Mouse (Mus musculus) neural tube, embryonic 12.5 days (tissue): ENCODE results near the gene Tlr9. TPM values are rescaled to one million over a fixed set of nuclear protein-coding genes. Genes with fewer than 3 reads are reported as not detected.

Experiments used
- ATAC-seq: fragments of 200-750 bp; cut with Nextera tagmentation; 2 replicates; pipeline ENCODE4 v1.8.0; 2017; ENCODE audit warnings: low read depth, mild to moderate bottlenecking, moderate TSS enrichment, moderate library complexity; ENCODE audit not compliant: low FRiP score
- H3K27ac ChIP-seq: fragments of 300-500 bp; sonication (generic); 2 replicates; pipeline ENCODE4 v1.5.1; 2016
- H3K27me3 ChIP-seq: fragments of 300-500 bp; sonication (generic); replicated peaks from 2 replicates; pipeline ENCODE4 v1.6.1; 2016; ENCODE audit warnings: mild to moderate bottlenecking
- H3K36me3 ChIP-seq: fragments of 300-500 bp; sonication (generic); 2 replicates; pipeline ENCODE4 v1.6.1; 2016; ENCODE audit warnings: mild to moderate bottlenecking
- H3K4me1 ChIP-seq: fragments of 300-500 bp; sonication (generic); 2 replicates; pipeline ENCODE4 v1.6.1; 2016
- H3K4me2 ChIP-seq: fragments of 300-500 bp; sonication (generic); replicated peaks from 2 replicates; pipeline ENCODE4 v1.6.1; 2016; ENCODE audit warnings: mild to moderate bottlenecking
- H3K4me3 ChIP-seq: fragments of 300-500 bp; sonication (generic); 2 replicates; pipeline ENCODE4 v1.5.1; 2016
- H3K9ac ChIP-seq: fragments of 300-500 bp; sonication (generic); 2 replicates; pipeline ENCODE4 v1.6.1; 2016; ENCODE audit warnings: mild to moderate bottlenecking
- H3K9me3 ChIP-seq: fragments of 300-500 bp; sonication (generic); 2 replicates; pipeline ENCODE4 v1.6.1; 2016; ENCODE audit warnings: mild to moderate bottlenecking
- WGBS: fragments of 180-500 bp; shearing (Covaris S2); methylation state at CpG from one replicate; pipeline ENCODE4 v1.1.7; 2016; 5-methylcytosine and 5-hydroxymethylcytosine counted together
- polyA plus RNA-seq: library from polyadenylated mRNA; unstranded; fragments of >200 nt; fragmentation: Nextera tagmentation; extraction: Ambion mirVana; gene quantifications from 2 replicates; pipeline ENCODE4 v1.2.1, GENCODE M21; 2016

The Tlr9 gene
- polyA plus RNA-seq = 0.05 TPM in 1 of 2 replicates, not detected in the other

DNA sequence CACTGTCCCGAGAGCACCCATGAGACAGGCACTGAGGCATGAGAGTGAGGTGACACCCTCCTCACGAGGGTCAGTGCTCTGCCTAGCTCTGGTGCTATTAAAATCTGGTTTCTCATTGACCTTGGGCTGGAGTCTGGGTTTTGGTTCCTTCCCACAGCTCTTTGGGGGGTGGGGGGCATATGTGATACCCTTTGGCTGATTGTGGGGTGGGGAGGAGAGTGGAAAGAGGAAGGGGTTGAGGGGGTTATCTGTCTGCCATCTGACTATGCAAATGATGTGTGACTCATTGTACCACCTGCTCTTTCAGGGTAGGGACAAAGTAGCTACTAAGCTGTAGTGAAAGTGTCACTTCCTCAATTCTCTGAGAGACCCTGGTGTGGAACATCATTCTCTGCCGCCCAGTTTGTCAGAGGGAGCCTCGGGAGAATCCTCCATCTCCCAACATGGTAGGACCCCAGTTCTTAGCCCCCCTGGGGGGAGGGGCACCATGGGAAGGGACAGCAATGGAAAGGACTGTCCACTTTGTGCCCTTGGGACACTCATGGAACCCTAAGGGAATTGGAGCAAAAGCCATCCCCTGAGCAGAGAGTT is at the start of gene Tlr9:
Tlr9 (plus strand) TSS at position 338 of the 591 bp plus-strand sequence.
- no peak for ATAC-seq
- H3K4me3 ChIP-seq = no peak within 1 kb of the TSS
- no peak within 1 kb of the TSS for H3K4me2 ChIP-seq
- H3K9ac ChIP-seq = no peak within 1 kb of the TSS
- WGBS = 71% methylated on average over 4 of the region's 4 CpGs
- no peaks in the 10 kb centered on the region for H3K36me3 ChIP-seq
- peaks cover 10% of the 10 kb centered on the region; the same call in 1 of the 2 replicates for H3K4me1 ChIP-seq
- no peaks in the 10 kb centered on the region for H3K9me3 ChIP-seq
- H3K27ac ChIP-seq = no peak within 1 kb of the TSS
- H3K27me3 ChIP-seq = peaks cover 9% of the 10 kb centered on the region; the same call in 1 of the 2 replicates

DNA sequence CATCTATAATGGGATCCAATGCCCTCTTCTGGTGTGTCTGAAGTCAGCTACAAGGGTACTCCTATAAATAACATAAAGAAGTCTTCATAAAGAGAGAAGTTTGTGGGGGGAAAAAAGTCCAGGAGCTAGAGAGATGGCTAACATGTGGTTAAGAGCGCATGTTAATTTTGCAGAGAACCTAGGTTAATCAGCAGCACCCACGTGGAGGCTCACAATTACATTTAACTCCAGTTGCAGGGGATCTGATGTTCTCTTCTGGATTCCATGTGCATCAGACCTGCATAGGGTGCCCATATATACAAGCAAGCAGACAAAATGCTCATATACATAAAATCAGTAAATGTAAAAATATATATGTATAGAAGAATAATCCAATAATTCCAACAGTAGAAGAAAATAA is 49.0 kb upstream of the Tlr9 start:
- Histone ChIP-seq H3K9ac (no peak overlapping the region), H3K4me1 (peaks cover 30% of the 10 kb centered on the region)
- 81% methylated on average over 2 of the region's 2 CpGs for WGBS

GRCm38 (mm10) chr9:106175552-106176200 is 46.7 kb upstream of the Tlr9 start:
- H3K27me3 ChIP-seq = no peaks in the 10 kb centered on the region
- peaks cover 35% of the 10 kb centered on the region for H3K36me3 ChIP-seq
- no peak overlapping the region for H3K9ac ChIP-seq
- no peaks in the 10 kb centered on the region for H3K9me3 ChIP-seq
- no peak overlapping the region for H3K4me3 ChIP-seq
- H3K4me2 ChIP-seq = no peak overlapping the region
- no peak for ATAC-seq
- H3K27ac ChIP-seq = no peak overlapping the region
- H3K4me1 ChIP-seq = peaks cover 24% of the 10 kb centered on the region
- WGBS = 90% methylated on average over 3 of the region's 3 CpGs

More for the DNA sequence above, 49.0 kb upstream of the Tlr9 start:
- Histone ChIP-seq H3K36me3 (peaks cover 20% of the 10 kb centered on the region), H3K27me3 (no peaks in the 10 kb centered on the region), H3K9me3 (no peaks in the 10 kb centered on the region), H3K4me2 (peak overlapping the region; percentile 70), H3K27ac (no peak overlapping the region), H3K4me3 (peak overlapping the region; percentile 22; the same call in 1 of the 2 replicates)
- ATAC-seq = no peak

DNA sequence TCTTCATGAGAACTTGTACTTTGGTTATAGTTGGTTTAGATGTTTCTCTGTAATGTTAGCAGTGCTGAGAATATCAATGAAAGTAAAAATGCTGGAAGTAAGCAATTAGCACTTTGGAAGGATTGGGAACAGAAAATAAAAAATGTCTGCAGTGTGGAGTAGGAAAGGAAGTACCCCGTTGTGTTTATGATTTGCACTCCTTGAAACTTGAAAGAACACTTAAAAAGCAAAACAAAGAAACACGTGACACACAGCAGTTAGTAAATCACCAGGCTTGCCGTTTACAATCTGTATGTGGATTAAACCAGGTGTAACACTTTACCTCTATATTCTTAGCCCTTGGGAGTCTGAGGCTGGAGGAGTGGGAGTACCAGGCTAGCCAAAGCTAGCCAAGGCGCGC is 45.6 kb upstream of the Tlr9 start:
- 78% methylated on average over 5 of the region's 5 CpGs for WGBS
- Histone ChIP-seq H3K9me3 (no peaks in the 10 kb centered on the region), H3K4me1 (peaks cover 24% of the 10 kb centered on the region), H3K27me3 (no peaks in the 10 kb centered on the region), H3K9ac (no peak overlapping the region), H3K4me2 (no peak overlapping the region), H3K36me3 (peaks cover 46% of the 10 kb centered on the region), H3K4me3 (no peak overlapping the region), H3K27ac (no peak overlapping the region)
- no peak for ATAC-seq

DNA sequence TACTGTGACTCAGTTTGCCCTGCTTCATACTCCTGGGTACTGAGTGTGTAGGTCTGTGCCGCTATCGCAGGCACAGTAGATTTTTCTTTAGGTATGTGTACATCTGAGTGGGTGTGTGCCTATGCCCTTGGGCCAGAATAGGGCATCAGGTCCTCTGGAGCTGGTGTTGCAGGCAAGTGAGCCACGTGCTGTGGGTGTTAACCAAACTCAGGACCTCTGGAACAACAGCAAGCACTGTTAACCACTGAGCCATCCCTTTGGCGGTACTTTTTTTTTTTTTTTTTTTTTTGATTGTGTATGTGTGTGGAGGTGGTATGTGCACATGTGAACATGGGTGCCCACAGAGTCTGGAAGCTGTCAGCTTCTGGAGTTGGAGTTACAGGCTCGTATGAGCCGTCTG is 44.6 kb upstream of the Tlr9 start:
- Histone ChIP-seq H3K4me2 (no peak overlapping the region), H3K27me3 (no peaks in the 10 kb centered on the region), H3K9ac (no peak overlapping the region), H3K4me1 (peaks cover 20% of the 10 kb centered on the region), H3K9me3 (no peaks in the 10 kb centered on the region), H3K27ac (no peak overlapping the region), H3K4me3 (no peak overlapping the region), H3K36me3 (peaks cover 51% of the 10 kb centered on the region)
- no peak for ATAC-seq
- WGBS = 93% methylated on average over 6 of the region's 6 CpGs

GRCm38 (mm10) chr9:106179454-106179853 is 42.9 kb upstream of the Tlr9 start:
- no peaks in the 10 kb centered on the region for H3K9me3 ChIP-seq
- 92% methylated on average over 2 of the region's 2 CpGs for WGBS
- H3K4me2 ChIP-seq = no peak overlapping the region
- ATAC-seq = no peak
- H3K4me3 ChIP-seq = no peak overlapping the region
- peaks cover 67% of the 10 kb centered on the region for H3K36me3 ChIP-seq
- no peaks in the 10 kb centered on the region for H3K27me3 ChIP-seq
- no peak overlapping the region for H3K27ac ChIP-seq
- H3K9ac ChIP-seq = no peak overlapping the region
- H3K4me1 ChIP-seq = peaks cover 5% of the 10 kb centered on the region; the same call in 1 of the 2 replicates

DNA sequence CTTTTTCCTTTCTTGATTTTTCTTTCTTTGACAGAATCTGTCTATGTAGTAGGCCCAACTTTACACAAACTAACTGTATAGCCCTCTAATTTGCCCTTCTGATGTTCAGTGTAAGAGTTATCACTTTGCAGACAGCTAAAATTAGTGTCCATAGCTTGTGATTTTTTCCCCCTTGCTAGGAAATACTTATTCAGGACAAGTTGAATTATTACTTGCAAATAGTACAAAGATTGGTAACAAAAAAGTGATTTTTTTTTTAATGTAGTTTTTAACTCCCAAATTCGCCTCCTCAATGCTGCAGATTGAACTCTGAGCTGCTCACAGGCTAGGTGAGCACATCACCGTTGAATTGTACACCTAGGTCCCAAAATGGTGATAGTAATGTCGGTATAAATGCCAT is 42.4 kb upstream of the Tlr9 start:
- Histone ChIP-seq H3K4me1 (peaks cover under 1% of the 10 kb centered on the region; the same call in 1 of the 2 replicates), H3K27ac (no peak overlapping the region), H3K4me2 (no peak overlapping the region), H3K4me3 (no peak overlapping the region), H3K9ac (no peak overlapping the region), H3K9me3 (no peaks in the 10 kb centered on the region), H3K27me3 (no peaks in the 10 kb centered on the region), H3K36me3 (peaks cover 72% of the 10 kb centered on the region)
- 96% methylated on average over 3 of the region's 3 CpGs for WGBS
- ATAC-seq = no peak

GRCm38 (mm10) chr9:106182146-106182545 is 40.3 kb upstream of the Tlr9 start:
- H3K27ac ChIP-seq = no peak overlapping the region
- WGBS = 98% methylated on average over 4 of the region's 4 CpGs
- no peak overlapping the region for H3K9ac ChIP-seq
- H3K36me3 ChIP-seq = peaks cover 84% of the 10 kb centered on the region
- ATAC-seq = no peak
- no peaks in the 10 kb centered on the region for H3K27me3 ChIP-seq
- H3K4me1 ChIP-seq = no peaks in the 10 kb centered on the region
- H3K9me3 ChIP-seq = no peaks in the 10 kb centered on the region
- no peak overlapping the region for H3K4me3 ChIP-seq
- no peak overlapping the region for H3K4me2 ChIP-seq

GRCm38 (mm10) chr9:106183996-106184395 is 38.4 kb upstream of the Tlr9 start:
- Histone ChIP-seq H3K36me3 (peaks cover 85% of the 10 kb centered on the region), H3K4me1 (no peaks in the 10 kb centered on the region), H3K27me3 (no peaks in the 10 kb centered on the region), H3K27ac (no peak overlapping the region), H3K4me3 (no peak overlapping the region), H3K4me2 (no peak overlapping the region), H3K9me3 (no peaks in the 10 kb centered on the region), H3K9ac (no peak overlapping the region)
- 92% methylated on average over 5 of the region's 5 CpGs for WGBS
- ATAC-seq = no peak

GRCm38 (mm10) chr9:106191355-106191754 is 31.0 kb upstream of the Tlr9 start:
- no peak overlapping the region for H3K4me2 ChIP-seq
- H3K4me1 ChIP-seq = peaks cover 6% of the 10 kb centered on the region
- no peaks in the 10 kb centered on the region for H3K9me3 ChIP-seq
- no peak overlapping the region for H3K27ac ChIP-seq
- H3K36me3 ChIP-seq = peaks cover 71% of the 10 kb centered on the region
- H3K27me3 ChIP-seq = no peaks in the 10 kb centered on the region
- 98% methylated on average over 1 of the region's 1 CpGs for WGBS
- H3K9ac ChIP-seq = no peak overlapping the region
- ATAC-seq = no peak
- H3K4me3 ChIP-seq = no peak overlapping the region

- no peaks in the 10 kb centered on the region for H3K27me3 ChIP-seq
- no peak overlapping the region for H3K4me3 ChIP-seq
- no peaks in the 10 kb centered on the region for H3K9me3 ChIP-seq
- H3K36me3 ChIP-seq = peaks cover 64% of the 10 kb centered on the region
- no peak for ATAC-seq
- no peak overlapping the region for H3K9ac ChIP-seq
- no peak overlapping the region for H3K4me2 ChIP-seq
- H3K27ac ChIP-seq = no peak overlapping the region
- peaks cover 6% of the 10 kb centered on the region for H3K4me1 ChIP-seq
- WGBS = 96% methylated on average over 8 of the region's 8 CpGs
These were observed 30.4 kb upstream of the Tlr9 start for GRCm38 (mm10) chr9:106192024-106192423.

DNA sequence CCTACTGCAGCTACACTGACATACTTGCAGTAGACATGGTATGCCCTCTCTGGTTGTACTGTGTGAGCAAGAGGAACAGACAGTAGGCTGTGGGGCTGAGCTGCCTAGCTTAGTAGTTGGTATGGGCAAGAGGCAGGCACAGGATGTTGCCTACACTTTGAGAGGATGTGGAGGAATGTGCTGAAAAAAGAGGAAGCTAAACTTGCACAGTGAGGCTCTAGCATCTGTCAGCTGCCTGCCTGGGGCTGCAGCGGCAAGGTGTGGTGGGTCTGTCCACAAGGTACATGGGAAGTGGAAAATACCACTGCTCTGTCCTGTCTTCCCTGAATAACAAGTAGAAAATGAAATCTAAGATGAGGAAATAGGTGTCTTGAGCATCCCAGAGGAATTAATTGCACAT is 29.4 kb upstream of the Tlr9 start:
- no peak for ATAC-seq
- Histone ChIP-seq H3K9ac (no peak overlapping the region), H3K4me1 (peaks cover 7% of the 10 kb centered on the region), H3K27me3 (no peaks in the 10 kb centered on the region), H3K36me3 (peaks cover 56% of the 10 kb centered on the region), H3K27ac (no peak overlapping the region), H3K9me3 (no peaks in the 10 kb centered on the region), H3K4me2 (no peak overlapping the region), H3K4me3 (no peak overlapping the region)
- WGBS = 97% methylated on average over 1 of the region's 1 CpGs
